Mouse (Mus musculus) adrenal gland, postnatal 10 days (tissue): Measurements from ENCODE around the gene Fgfr2. TPM values are rescaled to one million over a fixed set of nuclear protein-coding genes. Genes with fewer than 3 reads are reported as not detected.

Experiments used
- DNase-seq: peaks from one replicate; pipeline ENCODE4 v3.0.0; 2021; ENCODE audit warnings: mixed read lengths
- total RNA-seq, 2 experiments: library from RNA; stranded (reverse); gene quantifications; 2 replicates each; pipeline ENCODE4 v1.2.3; 2021

Gene Fgfr2
- total RNA-seq, 2 experiments from 2014 or later, result 128 to 169 TPM

- no peak for DNase-seq
Observed at GRCm38 (mm10) chr7:131809584-131810181, 1313.5 kb downstream of the Fgfr2 start.

- DNase-seq, result no peak
Observed at GRCm38 (mm10) chr7:131807257-131807656, 1315.9 kb downstream of the Fgfr2 start.

- no peak for DNase-seq
Observed at GRCm38 (mm10) chr7:131805525-131806202, 1317.5 kb downstream of the Fgfr2 start.

DNA sequence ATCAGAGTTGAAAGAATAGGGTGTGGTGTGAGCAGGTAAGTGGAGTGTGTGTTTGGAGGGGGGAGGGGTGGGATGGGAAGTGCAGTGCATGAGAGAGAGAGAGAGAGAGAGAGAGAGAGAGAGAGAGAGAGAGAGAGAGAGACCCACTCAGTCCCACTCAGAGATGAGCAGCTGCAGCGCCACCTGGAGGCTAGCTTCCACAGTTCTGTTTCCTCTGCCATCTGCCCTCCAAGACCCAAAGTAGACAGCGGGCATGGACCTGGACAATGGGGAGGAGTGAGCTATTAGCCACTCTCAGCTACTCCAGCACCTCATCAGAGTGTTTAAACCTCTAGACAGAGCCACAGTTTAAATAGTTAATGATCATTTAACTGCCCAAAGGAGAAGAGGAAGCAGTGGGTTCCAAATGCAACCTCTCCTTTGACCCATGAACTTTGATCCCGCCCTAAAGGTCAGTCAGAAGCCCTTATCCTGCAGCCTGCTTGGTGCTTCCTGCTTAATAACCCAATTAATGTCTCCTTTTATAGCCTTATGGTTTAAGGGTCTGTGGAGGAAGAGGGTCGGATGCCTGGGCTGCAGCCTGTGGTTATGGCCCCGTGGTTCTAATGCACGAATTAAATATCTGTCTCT lies 1322.6 kb downstream of the Fgfr2 start:
- peak; percentile 62 for DNase-seq

DNA sequence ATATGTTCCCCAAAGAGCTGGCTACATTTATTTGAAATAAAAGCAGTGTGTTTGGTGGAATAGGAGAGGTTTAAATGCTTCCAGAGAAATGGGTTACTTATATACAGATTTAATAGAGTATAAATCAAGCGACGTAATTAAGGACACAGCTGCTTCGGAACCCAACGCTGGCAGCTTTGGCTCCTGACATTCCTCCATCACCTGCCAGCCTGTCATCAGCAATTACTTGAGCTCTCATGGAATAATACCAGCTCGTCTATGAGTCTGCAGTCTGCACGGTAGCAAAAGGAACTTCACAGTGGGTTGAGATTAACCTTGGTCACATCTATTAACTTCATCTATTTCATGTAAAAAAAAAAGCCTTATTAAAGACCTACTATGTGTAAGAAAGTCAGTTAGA lies 1326.0 kb downstream of the Fgfr2 start:
- no peak for DNase-seq

- DNase-seq, result no peak
Observed at GRCm38 (mm10) chr7:131788595-131789206, 1334.4 kb downstream of the Fgfr2 start.

- no peak for DNase-seq
Observed at GRCm38 (mm10) chr7:131785721-131786120, 1337.4 kb downstream of the Fgfr2 start.

- DNase-seq, result no peak
Observed at GRCm38 (mm10) chr7:131778271-131778985, 1344.7 kb downstream of the Fgfr2 start.

- DNase-seq, result no peak
Observed at GRCm38 (mm10) chr7:131777461-131778270, 1345.5 kb downstream of the Fgfr2 start.

- no peak for DNase-seq
Observed at GRCm38 (mm10) chr7:131776191-131776752, 1346.9 kb downstream of the Fgfr2 start.

GRCm38 (mm10) chr7:131757922-131758321 lies 1365.2 kb downstream of the Fgfr2 start:
- no peak for DNase-seq

- DNase-seq, result no peak
Observed at GRCm38 (mm10) chr7:131747152-131748010, 1375.8 kb downstream of the Fgfr2 start.

DNA sequence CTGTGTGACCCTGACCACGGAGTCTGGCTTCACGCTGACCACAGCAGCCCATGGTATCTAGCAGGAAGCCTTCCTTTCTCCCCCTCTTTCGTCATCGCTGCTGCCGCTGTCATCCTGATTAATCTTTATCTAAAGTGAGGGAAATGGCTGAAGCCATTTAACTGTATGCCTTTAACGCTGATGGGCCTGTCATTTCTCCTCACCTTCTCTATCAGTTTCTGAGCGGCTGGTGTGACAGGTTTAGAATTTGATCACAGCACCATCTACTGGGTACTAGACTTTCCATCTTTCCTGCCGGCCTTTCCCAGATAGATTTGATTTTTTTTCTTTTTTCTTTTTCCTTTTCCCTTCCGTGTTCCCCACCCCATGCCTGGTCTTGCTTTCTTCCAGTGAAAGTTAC lies 1376.4 kb downstream of the Fgfr2 start:
- DNase-seq, result no peak

- no peak for DNase-seq
Observed at GRCm38 (mm10) chr7:131743193-131743592, 1380.0 kb downstream of the Fgfr2 start.

GRCm38 (mm10) chr7:131722783-131723575 lies 1400.2 kb downstream of the Fgfr2 start:
- DNase-seq, result no peak

- DNase-seq, result no peak
Observed at GRCm38 (mm10) chr7:131722316-131722715, 1400.8 kb downstream of the Fgfr2 start.

- DNase-seq, result no peak
Observed at GRCm38 (mm10) chr7:131718280-131718679, 1404.9 kb downstream of the Fgfr2 start.

- no peak for DNase-seq
Observed at GRCm38 (mm10) chr7:131713076-131713475, 1410.1 kb downstream of the Fgfr2 start.

GRCm38 (mm10) chr7:131696889-131697288 lies 1426.3 kb downstream of the Fgfr2 start:
- DNase-seq, result no peak
